Mouse (Mus musculus) erythroblast, embryonic 14.5 days (primary cell): ENCODE results near the gene Dmd. TPM values are rescaled to one million over a fixed set of nuclear protein-coding genes. Genes with fewer than 3 reads are reported as not detected.

Experiments
- H3K27me3 ChIP-seq: 2 replicates; pipeline ENCODE4 v1.6.1; 2012; ENCODE audit warnings: inconsistent platforms; ENCODE audit not compliant: control insufficient read depth
- H3K36me3 ChIP-seq: 2 replicates; pipeline ENCODE4 v1.6.1; 2012; ENCODE audit warnings: mild to moderate bottlenecking, inconsistent platforms; ENCODE audit not compliant: control insufficient read depth
- H3K4me1 ChIP-seq: 2 replicates; pipeline ENCODE4 v1.6.1; 2012; ENCODE audit warnings: inconsistent platforms; ENCODE audit not compliant: control insufficient read depth
- H3K4me3 ChIP-seq: replicated peaks from 2 replicates; pipeline ENCODE3; 2012; ENCODE audit warnings: moderate library complexity, mild to moderate bottlenecking, inconsistent platforms
- H3K9me3 ChIP-seq: 2 replicates; pipeline ENCODE4 v1.6.1; 2012; ENCODE audit warnings: low read length, inconsistent platforms, mixed read lengths; ENCODE audit not compliant: control insufficient read depth
- GATA1 ChIP-seq: IDR thresholded peaks from 2 replicates; pipeline ENCODE4 v1.6.1; 2012; ENCODE audit warnings: low read length, inconsistent platforms, mixed read lengths
- TAL1 ChIP-seq: IDR thresholded peaks from 3 replicates; pipeline ENCODE4 v1.6.1; 2012; ENCODE audit warnings: low read length, inconsistent platforms, mixed read lengths
- polyA plus RNA-seq: library from polyadenylated mRNA; stranded (reverse); fragments of >175 nt; gene quantifications from 2 replicates; pipeline ENCODE4 v1.2.3, GENCODE M21; 2012

Dmd gene
- polyA plus RNA-seq, 1 experiment: not detected

DNA sequence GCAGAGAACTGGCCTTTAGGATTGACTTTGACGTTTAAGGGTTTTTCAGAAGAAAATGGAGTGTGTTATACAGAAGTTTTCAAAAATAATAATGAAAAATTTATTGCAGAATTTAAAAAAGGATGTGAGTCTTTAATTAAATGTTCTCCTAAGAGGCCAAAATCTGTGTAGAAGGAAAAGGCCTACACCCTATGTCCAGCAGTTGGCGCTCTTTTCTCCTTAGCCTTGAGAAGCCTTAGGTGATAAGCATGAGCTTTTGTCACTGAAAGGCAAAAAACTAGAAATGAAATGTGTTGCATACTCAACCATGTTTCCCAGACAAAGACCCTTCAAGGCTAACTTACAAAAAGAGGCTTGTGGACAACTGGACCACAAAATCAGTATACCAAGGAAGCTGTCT, 2222.6 kb downstream of the Dmd start:
- Histone ChIP-seq H3K36me3 (no peaks in the 10 kb centered on the region), H3K4me3 (no peak overlapping the region), H3K4me1 (no peaks in the 10 kb centered on the region), H3K27me3 (no peaks in the 10 kb centered on the region), H3K9me3 (no peaks in the 10 kb centered on the region)
- no peak for TF ChIP-seq GATA1
- no peak for TF ChIP-seq TAL1

DNA sequence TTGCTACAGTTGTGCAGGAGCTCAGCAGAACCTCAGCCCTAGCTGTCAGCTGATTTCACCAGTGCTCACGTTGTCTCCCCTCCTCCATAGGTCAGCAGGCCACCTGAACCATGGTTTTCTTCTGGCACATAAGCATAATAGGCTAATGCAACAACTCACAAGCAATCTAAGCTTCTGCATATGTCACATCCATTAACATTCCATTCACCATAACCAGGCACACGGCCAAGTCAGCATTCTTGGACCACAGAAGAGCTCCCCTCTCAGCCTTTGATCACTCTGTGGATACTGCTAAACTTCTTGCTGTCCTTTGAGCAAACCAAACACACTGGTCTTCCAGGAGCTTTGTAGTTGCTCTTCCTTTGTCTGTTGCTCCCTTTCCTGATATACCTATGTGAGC, 2238.9 kb downstream of the Dmd start:
- no peaks in the 10 kb centered on the region for H3K9me3 ChIP-seq
- no peak for TF ChIP-seq GATA1
- no peak for TF ChIP-seq TAL1
- no peak overlapping the region for H3K4me3 ChIP-seq
- H3K4me1 ChIP-seq: no peaks in the 10 kb centered on the region
- no peaks in the 10 kb centered on the region for H3K36me3 ChIP-seq
- no peaks in the 10 kb centered on the region for H3K27me3 ChIP-seq

- Histone ChIP-seq H3K27me3 (no peaks in the 10 kb centered on the region), H3K9me3 (no peaks in the 10 kb centered on the region), H3K36me3 (no peaks in the 10 kb centered on the region), H3K4me3 (no peak overlapping the region), H3K4me1 (no peaks in the 10 kb centered on the region)
- TF ChIP-seq GATA1 (no peak), TAL1 (no peak)
Observed at GRCm38 (mm10) chrX:85193856-85194255, 2245.2 kb downstream of the Dmd start.

- no peaks in the 10 kb centered on the region for H3K9me3 ChIP-seq
- no peak overlapping the region for H3K4me3 ChIP-seq
- no peaks in the 10 kb centered on the region for H3K27me3 ChIP-seq
- no peaks in the 10 kb centered on the region for H3K36me3 ChIP-seq
- H3K4me1 ChIP-seq: no peaks in the 10 kb centered on the region
- no peak for TF ChIP-seq TAL1
- TF ChIP-seq GATA1: no peak
Observed at GRCm38 (mm10) chrX:85197688-85198087, 2249.0 kb downstream of the Dmd start.

DNA sequence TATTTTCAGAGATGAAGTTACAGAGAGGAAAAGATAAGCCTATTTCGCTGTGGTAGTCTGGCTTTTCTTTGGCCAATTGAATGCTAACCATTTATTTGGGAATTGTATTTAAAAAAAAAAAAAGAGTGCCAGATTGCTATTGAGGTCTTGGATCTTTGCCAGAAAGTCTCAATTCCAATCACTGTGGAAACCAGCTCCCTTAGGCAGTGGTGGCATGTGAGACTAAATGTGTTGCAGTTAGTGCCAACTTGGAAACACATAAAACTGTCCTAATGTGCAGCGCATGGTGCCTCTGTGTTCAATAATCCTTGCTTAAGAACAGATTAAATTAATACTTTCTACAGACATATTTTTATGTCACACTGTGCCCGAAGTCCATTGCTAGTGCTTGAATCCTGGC, 2250.7 kb downstream of the Dmd start:
- no peaks in the 10 kb centered on the region for H3K9me3 ChIP-seq
- H3K27me3 ChIP-seq: no peaks in the 10 kb centered on the region
- H3K36me3 ChIP-seq: no peaks in the 10 kb centered on the region
- no peak for TF ChIP-seq TAL1
- H3K4me1 ChIP-seq: no peaks in the 10 kb centered on the region
- no peak overlapping the region for H3K4me3 ChIP-seq

- Histone ChIP-seq H3K27me3 (no peaks in the 10 kb centered on the region; the same call in 1 of the 2 replicates), H3K4me1 (no peaks in the 10 kb centered on the region), H3K9me3 (no peaks in the 10 kb centered on the region), H3K4me3 (no peak overlapping the region), H3K36me3 (no peaks in the 10 kb centered on the region)
- TF ChIP-seq GATA1: no peak
- no peak for TF ChIP-seq TAL1
Observed at GRCm38 (mm10) chrX:85207001-85207400, 2258.3 kb downstream of the Dmd start.

DNA sequence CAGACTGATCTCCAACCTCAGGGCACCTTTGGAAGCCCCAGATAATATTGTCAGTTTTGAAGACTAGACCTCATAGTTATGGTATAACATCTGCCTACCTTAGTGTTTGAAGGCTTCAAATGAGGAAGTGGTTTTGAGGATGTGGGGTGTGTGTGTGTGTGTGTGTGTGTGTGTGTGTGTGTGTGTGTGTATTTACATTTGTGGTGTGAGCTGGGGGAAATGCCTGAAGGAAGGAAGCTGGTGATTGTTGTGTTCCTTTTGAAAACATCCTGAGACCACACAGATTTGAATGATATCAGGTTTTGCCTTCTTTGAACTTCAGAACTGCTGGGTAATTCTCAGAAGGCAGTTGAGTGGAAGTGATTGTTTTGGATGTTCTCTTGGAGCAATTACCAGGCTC, 2278.2 kb downstream of the Dmd start:
- H3K4me1 ChIP-seq: no peaks in the 10 kb centered on the region

DNA sequence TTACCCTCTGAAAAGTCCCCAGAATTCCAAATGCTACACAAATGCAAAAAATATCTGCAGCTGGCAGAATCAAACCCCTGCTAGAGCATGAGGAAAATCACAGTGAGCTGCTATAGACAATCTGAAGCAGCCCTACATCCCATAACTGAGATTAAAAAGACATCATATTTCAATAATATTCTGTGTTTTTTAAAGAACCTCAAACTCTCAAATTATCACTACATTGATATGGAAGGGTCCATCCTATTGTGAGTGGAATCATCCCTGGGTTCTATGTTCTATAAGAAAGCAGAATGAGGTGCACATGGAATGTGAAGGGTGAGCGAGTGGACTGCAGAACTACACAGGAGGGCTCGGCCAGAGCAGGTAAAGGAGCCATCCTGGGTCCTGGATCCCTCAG, 2300.7 kb downstream of the Dmd start, which contains the start of gene Fthl17a:
Fthl17a (plus strand) TSS at position 301 of the 400 bp plus-strand sequence.
- H3K9me3 ChIP-seq: peaks cover 3% of the 10 kb centered on the region; the same call in 1 of the 2 replicates
- no peak within 1 kb of the TSS for H3K4me3 ChIP-seq
- H3K4me1 ChIP-seq: no peaks in the 10 kb centered on the region
- TF ChIP-seq TAL1 (no peak), GATA1 (no peak)
- H3K27me3 ChIP-seq: no peaks in the 10 kb centered on the region
- no peaks in the 10 kb centered on the region for H3K36me3 ChIP-seq

More for the DNA sequence above, 2278.2 kb downstream of the Dmd start:
- H3K36me3 ChIP-seq: no peaks in the 10 kb centered on the region
- H3K9me3 ChIP-seq: no peaks in the 10 kb centered on the region
- H3K4me3 ChIP-seq: no peak overlapping the region
- no peaks in the 10 kb centered on the region for H3K27me3 ChIP-seq
- TF ChIP-seq GATA1 (no peak), TAL1 (no peak)
